Mouse (Mus musculus) intestine, postnatal 0 days (tissue): ENCODE results near the gene Kcnn1. TPM values are rescaled to one million over a fixed set of nuclear protein-coding genes. Genes with fewer than 3 reads are reported as not detected.

Experiments used
- ATAC-seq: fragments of 200-750 bp; cut with Nextera tagmentation; 2 replicates; pipeline ENCODE4 v1.8.0; 2017; ENCODE audit warnings: mild to moderate bottlenecking, moderate TSS enrichment, moderate library complexity
- H3K27ac ChIP-seq: fragments of 300-500 bp; sonication (generic); 2 replicates; pipeline ENCODE4 v1.5.1; 2014; ENCODE audit warnings: mild to moderate bottlenecking, low read depth, low read length, moderate library complexity
- H3K27me3 ChIP-seq: fragments of 300-500 bp; sonication (generic); replicated peaks from 2 replicates; pipeline ENCODE4 v1.6.1; 2014; ENCODE audit warnings: low read length, mixed read lengths; ENCODE audit not compliant: control insufficient read depth, insufficient read depth
- H3K36me3 ChIP-seq: fragments of 300-500 bp; sonication (generic); 2 replicates; pipeline ENCODE4 v1.6.1; 2014; ENCODE audit warnings: mild to moderate bottlenecking, moderate library complexity; ENCODE audit not compliant: control insufficient read depth, insufficient read depth
- H3K4me1 ChIP-seq: fragments of 300-500 bp; sonication (generic); replicated peaks from 2 replicates; pipeline ENCODE4 v1.6.1; 2014; ENCODE audit warnings: antibody characterized with exemption, low read length, mixed read lengths; ENCODE audit not compliant: control insufficient read depth, insufficient read depth
- H3K4me2 ChIP-seq: fragments of 300-500 bp; sonication (generic); replicated peaks from 2 replicates; pipeline ENCODE4 v1.6.1; 2014; ENCODE audit warnings: low read depth, mild to moderate bottlenecking, moderate library complexity
- H3K4me3 ChIP-seq: fragments of 300-500 bp; sonication (generic); 2 replicates; pipeline ENCODE4 v1.5.1; 2014; ENCODE audit warnings: low read depth, low read length
- H3K9ac ChIP-seq: fragments of 300-500 bp; sonication (generic); 2 replicates; pipeline ENCODE4 v1.6.1; 2014; ENCODE audit warnings: mild to moderate bottlenecking, low read depth, low read length
- H3K9me3 ChIP-seq: fragments of 300-500 bp; sonication (generic); 2 replicates; pipeline ENCODE4 v1.6.1; 2016; ENCODE audit warnings: mixed run types; ENCODE audit not compliant: control insufficient read depth
- CTCF ChIP-seq: sonication (generic); IDR thresholded peaks from 2 replicates; pipeline ENCODE4 v1.5.1; 2016; ENCODE audit warnings: low read depth, mild to moderate bottlenecking, control low read depth, antibody characterized with exemption, moderate library complexity
- WGBS: fragments of 180-500 bp; shearing (Covaris S2); extraction: QIAGEN DNeasy Blood & Tissue Kit; methylation state at CpG from one replicate; pipeline ENCODE4 v1.1.7; 2014; 5-methylcytosine and 5-hydroxymethylcytosine counted together
- polyA plus RNA-seq: library from polyadenylated mRNA; unstranded; fragments of >200 nt; fragmentation: Nextera tagmentation; extraction: Ambion mirVana; gene quantifications from 2 replicates; pipeline ENCODE4 v1.2.1, GENCODE M21; 2015

Kcnn1 gene
- polyA plus RNA-seq, 1 experiment from 2014 or later: 0.30 TPM

GRCm38 (mm10) chr8:70845108-70845507 lies 17.9 kb downstream of the Kcnn1 start:
- TF ChIP-seq CTCF: no peak
- Histone ChIP-seq H3K9ac (no peak overlapping the region), H3K27ac (no peak overlapping the region), H3K9me3 (no peaks in the 10 kb centered on the region), H3K4me2 (no peak overlapping the region), H3K27me3 (no peaks in the 10 kb centered on the region), H3K36me3 (no peaks in the 10 kb centered on the region), H3K4me1 (0 out of 2 replicates have a peak, but pooled peaks cover 3% of the 10 kb centered on the region), H3K4me3 (no peak overlapping the region)
- 55% methylated on average over 5 of the region's 5 CpGs for WGBS
- no peak for ATAC-seq

GRCm38 (mm10) chr8:70844523-70844922 lies 18.5 kb downstream of the Kcnn1 start:
- Histone ChIP-seq H3K4me2 (no peak overlapping the region), H3K9ac (no peak overlapping the region), H3K4me3 (no peak overlapping the region), H3K27me3 (no peaks in the 10 kb centered on the region), H3K36me3 (no peaks in the 10 kb centered on the region), H3K27ac (no peak overlapping the region), H3K9me3 (no peaks in the 10 kb centered on the region), H3K4me1 (0 out of 2 replicates have a peak, but pooled peaks cover 3% of the 10 kb centered on the region)
- WGBS: 4% methylated on average over 6 of the region's 6 CpGs
- no peak for ATAC-seq
- TF ChIP-seq CTCF: peak; percentile 98

GRCm38 (mm10) chr8:70843941-70844340 lies 19.1 kb downstream of the Kcnn1 start:
- H3K4me3 ChIP-seq: no peak overlapping the region
- no peak overlapping the region for H3K9ac ChIP-seq
- H3K4me2 ChIP-seq: no peak overlapping the region
- H3K9me3 ChIP-seq: no peaks in the 10 kb centered on the region
- H3K27me3 ChIP-seq: no peaks in the 10 kb centered on the region
- no peaks in the 10 kb centered on the region for H3K36me3 ChIP-seq
- 85% methylated on average over 8 of the region's 8 CpGs for WGBS
- no peak overlapping the region for H3K27ac ChIP-seq
- H3K4me1 ChIP-seq: 0 out of 2 replicates have a peak, but pooled peaks cover 3% of the 10 kb centered on the region
- TF ChIP-seq CTCF: no peak
- no peak for ATAC-seq

DNA sequence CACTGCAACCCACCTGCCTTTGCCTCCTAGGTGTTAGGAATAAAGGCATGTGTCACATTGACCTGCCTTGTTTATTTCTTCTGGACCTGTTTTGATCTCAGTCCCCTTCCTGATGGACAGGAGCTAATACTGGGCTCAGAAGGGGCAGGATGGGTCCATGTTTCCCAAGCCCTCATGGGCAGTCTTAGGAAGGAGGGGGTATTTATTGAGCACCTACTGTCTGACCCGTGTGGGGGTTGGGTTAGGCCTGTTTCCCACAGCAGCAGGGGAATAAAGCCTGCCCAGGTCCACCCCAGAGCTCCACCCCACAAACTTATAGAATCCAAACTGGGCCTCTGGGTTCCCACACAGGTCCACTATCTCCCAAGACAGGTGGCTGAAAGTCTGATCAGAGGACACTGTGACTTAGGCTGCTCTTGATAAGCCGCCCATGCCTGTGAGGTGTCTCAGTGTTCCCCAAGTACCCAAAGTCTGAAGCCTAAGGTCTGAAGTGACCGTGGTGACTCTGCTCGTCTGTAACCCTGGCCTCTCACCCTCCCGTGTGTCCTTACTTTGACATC lies 19.8 kb downstream of the Kcnn1 start:
- Histone ChIP-seq H3K36me3 (no peaks in the 10 kb centered on the region), H3K4me2 (no peak overlapping the region), H3K4me3 (no peak overlapping the region), H3K9me3 (no peaks in the 10 kb centered on the region), H3K27me3 (no peaks in the 10 kb centered on the region), H3K4me1 (0 out of 2 replicates have a peak, but pooled peaks cover 3% of the 10 kb centered on the region), H3K9ac (no peak overlapping the region), H3K27ac (no peak overlapping the region)
- WGBS: 87% methylated on average over 5 of the region's 5 CpGs
- no peak for ATAC-seq
- TF ChIP-seq CTCF: no peak

DNA sequence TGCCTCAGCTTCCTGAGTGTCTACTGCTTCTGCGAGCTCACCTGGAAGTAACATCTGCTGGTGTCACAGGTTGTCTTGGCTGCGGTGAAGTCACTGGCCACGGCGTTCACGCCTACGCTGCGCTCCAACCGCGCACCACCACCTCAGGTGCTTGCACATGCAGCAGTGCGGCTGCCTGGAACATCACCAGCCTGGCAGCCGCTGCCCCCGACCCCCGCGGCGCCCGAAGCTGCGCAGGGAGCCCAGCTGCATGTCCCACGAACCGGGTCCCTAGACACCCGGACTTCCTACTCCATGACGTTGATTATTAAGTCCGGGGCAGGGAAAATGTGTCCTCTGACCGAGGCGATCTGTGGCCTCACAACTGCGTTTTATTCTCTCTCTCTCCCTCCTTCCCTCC lies 20.6 kb downstream of the Kcnn1 start:
- ATAC-seq: no peak
- Histone ChIP-seq H3K27me3 (no peaks in the 10 kb centered on the region), H3K4me3 (no peak overlapping the region), H3K9ac (no peak overlapping the region), H3K9me3 (no peaks in the 10 kb centered on the region), H3K4me2 (no peak overlapping the region), H3K36me3 (no peaks in the 10 kb centered on the region), H3K27ac (no peak overlapping the region), H3K4me1 (0 out of 2 replicates have a peak, but pooled peaks cover 3% of the 10 kb centered on the region)
- TF ChIP-seq CTCF: no peak
- WGBS: 73% methylated on average over 25 of the region's 25 CpGs

GRCm38 (mm10) chr8:70841147-70842072 lies 21.6 kb downstream of the Kcnn1 start:
- H3K36me3 ChIP-seq: peaks cover 7% of the 10 kb centered on the region; the same call in 1 of the 2 replicates
- ATAC-seq: no peak
- H3K27me3 ChIP-seq: no peaks in the 10 kb centered on the region
- no peak overlapping the region for H3K9ac ChIP-seq
- H3K27ac ChIP-seq: peak overlapping the region; percentile 74; the same call in 1 of the 2 replicates
- no peaks in the 10 kb centered on the region for H3K9me3 ChIP-seq
- H3K4me1 ChIP-seq: 0 out of 2 replicates have a peak, but pooled peaks cover 3% of the 10 kb centered on the region
- H3K4me3 ChIP-seq: no peak overlapping the region
- H3K4me2 ChIP-seq: peak overlapping the region; percentile 32; the same call in 1 of the 2 replicates
- TF ChIP-seq CTCF: peak; percentile 98
- WGBS: 22% methylated on average over 22 of the region's 22 CpGs
